Mouse (Mus musculus) layer of hippocampus, postnatal 14 days (tissue): ENCODE results near the gene Dlk1. TPM values are rescaled to one million over a fixed set of nuclear protein-coding genes. Genes with fewer than 3 reads are reported as not detected.
A peak's percentile ranks its signal among the peaks of the same experiment; 100 is the strongest.
"Not testable (repeated sequence)": the region's sequence is repeated elsewhere in the genome, so short reads cannot be mapped to it uniquely, and the experiment has no call there.

Experiments
- DNase-seq, 2 experiments: peaks; one replicate each; pipeline ENCODE4 v3.0.0; 2021 to 2022; ENCODE audit warnings: low spot score in 2 of 2, mixed read lengths in 1 of 2
- total RNA-seq, 2 experiments: library from RNA; stranded (reverse); gene quantifications; 2 replicates each; pipeline ENCODE4 v1.2.3; 2021

The Dlk1 gene
- total RNA-seq, 2 experiments from 2014 or later: 1.9 to 2.3 TPM

- no peak for DNase-seq
These were observed 14.2 kb upstream of the Dlk1 start for GRCm38 (mm10) chr12:109438383-109438782.

- no peak for DNase-seq
These were observed 12.6 kb upstream of the Dlk1 start for GRCm38 (mm10) chr12:109439974-109440373.

- DNase-seq: no peak
These were observed 11.3 kb upstream of the Dlk1 start for GRCm38 (mm10) chr12:109441366-109441765.

DNA sequence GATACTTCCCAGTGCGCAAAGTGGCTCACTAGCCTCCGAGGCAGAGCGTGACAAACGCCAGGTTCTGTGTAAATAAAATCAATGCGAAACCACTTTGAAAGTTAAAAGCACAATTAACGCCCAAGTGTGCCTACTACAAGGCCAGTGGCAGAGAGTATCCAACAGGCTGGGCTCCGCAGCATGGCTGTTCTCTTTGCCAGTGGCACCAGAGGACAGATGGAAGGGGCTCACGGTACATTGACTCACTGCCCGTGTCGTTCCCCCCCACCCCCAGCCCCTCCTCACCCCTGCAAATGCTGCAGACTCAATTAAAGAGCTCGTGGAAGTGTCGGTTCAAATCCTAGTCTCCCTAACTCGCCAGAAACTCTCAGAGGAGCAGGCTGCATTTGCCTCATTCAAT lies 10.5 kb upstream of the Dlk1 start:
- DNase-seq: no peak

GRCm38 (mm10) chr12:109443276-109443675 lies 9.3 kb upstream of the Dlk1 start:
- DNase-seq: peak in 1 of 2 experiments; percentile 72

DNA sequence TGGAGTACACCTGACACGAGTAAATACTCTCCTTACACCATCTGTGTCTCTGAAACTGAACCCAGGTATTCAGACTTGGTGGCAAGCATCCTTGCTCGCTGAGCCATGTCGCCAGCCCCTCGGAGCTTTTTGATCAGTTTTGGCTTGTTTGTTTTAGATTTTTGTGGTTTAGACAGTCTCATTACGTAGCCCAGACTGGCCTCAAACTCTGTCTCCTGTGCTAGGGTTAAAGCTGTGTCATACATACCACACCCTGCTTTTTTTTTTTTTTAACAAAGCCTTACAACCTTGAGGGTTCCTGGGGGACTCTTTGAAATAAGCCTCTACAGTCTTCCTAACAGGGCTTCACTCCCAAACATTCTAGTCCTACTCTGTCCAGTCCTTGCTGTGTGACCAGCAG lies 7.6 kb upstream of the Dlk1 start:
- DNase-seq: no peak

- DNase-seq: peak in 1 of 2 experiments; percentile 51
These were observed 7.0 kb upstream of the Dlk1 start for GRCm38 (mm10) chr12:109445499-109446235.

- no peak for DNase-seq
These were observed 6.2 kb upstream of the Dlk1 start for GRCm38 (mm10) chr12:109446236-109446941.

- DNase-seq: no peak
These were observed 2.9 kb upstream of the Dlk1 start for GRCm38 (mm10) chr12:109449421-109450411.

DNA sequence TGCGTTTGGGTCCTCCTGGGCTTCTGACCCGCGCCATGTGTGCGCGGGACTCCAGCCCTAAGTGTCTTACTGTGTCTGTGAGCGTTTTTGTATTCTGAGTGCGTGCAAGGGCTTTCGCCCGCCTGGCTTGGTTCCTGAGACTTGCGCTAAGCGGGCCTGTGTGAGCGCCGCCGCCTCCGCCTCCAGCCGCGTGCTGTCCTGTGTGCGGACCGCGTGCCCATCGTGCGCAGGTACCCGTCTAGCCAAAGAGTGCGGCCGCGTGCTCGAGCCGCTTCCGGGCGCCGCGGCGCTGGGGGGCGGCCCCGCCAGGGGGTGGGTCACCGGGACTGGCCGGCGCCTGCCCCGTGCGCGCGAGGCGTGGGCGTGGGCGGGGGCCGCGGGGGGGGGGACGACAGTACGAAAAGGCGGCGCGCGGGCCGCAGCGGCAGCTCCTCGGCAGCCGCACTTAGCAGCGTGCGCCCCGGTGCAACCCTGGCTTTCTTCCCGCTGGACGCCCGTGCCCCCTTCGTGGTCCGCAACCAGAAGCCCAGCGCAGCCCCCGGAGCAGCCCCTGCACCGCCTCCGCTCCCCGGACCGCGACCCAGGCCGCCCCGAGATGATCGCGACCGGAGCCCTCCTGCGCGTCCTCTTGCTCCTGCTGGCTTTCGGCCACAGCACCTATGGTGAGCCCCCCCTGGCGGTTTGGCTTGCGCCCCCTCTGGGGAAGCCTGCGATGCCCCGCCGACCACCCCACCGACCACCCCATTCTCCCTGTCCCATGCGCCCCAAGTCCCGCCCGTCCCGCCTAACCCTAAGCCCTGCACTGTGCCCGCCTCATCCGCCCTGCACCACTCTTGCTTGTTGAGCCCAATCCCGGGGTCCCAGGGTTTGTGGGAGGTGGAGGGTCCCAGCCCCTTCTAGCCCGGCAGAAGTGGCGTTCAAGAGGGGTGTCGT lies 708 bp downstream of the Dlk1 start:
- no peak for DNase-seq

GRCm38 (mm10) chr12:109454137-109454536 lies 1.5 kb downstream of the Dlk1 start:
- no peak for DNase-seq

GRCm38 (mm10) chr12:109456531-109457202 lies 4.0 kb downstream of the Dlk1 start:
- DNase-seq: no peak

DNA sequence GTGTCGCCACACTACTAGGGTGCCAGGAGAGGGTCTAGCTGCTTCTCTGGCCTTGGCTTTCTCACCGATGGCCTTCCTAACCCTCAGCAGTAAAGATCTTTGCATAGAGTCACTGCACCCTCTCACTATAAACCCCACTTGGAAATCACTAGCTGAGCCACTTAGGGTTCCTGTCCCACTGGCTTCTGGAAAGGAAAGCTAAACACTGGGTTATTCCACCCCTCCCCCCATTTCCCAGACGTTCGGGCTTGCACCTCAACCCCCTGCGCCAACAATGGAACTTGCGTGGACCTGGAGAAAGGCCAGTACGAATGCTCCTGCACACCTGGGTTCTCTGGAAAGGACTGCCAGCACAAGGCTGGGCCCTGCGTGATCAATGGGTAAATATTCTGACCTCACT lies 5.2 kb downstream of the Dlk1 start:
- no peak for DNase-seq

DNA sequence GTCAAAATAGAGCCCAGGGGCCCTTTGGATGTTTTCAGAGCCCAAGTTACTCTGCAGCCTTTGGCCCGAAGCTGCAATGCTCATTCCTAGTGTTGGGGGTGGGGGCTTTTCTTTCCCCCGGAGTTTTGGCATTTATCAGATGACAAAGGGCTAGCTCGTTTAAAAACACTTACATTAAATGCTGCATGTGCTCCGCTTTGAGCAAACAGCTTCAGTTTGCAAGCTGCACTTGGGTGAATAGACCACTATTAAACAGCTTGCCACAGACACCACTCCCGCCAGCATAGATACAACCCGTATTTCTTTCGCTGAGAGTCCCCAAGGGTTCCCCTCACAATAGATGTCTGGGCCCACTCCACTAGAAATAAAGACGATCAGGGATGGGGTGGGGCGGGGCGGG lies 6.3 kb downstream of the Dlk1 start:
- DNase-seq: no peak

GRCm38 (mm10) chr12:109459481-109460401 lies 7.1 kb downstream of the Dlk1 start:
- DNase-seq: no peak

- DNase-seq: no peak
These were observed 10.0 kb downstream of the Dlk1 start for GRCm38 (mm10) chr12:109462594-109462993.

- not testable (repeated sequence) for DNase-seq
These were observed 14.8 kb downstream of the Dlk1 start for GRCm38 (mm10) chr12:109467417-109467816.

DNA sequence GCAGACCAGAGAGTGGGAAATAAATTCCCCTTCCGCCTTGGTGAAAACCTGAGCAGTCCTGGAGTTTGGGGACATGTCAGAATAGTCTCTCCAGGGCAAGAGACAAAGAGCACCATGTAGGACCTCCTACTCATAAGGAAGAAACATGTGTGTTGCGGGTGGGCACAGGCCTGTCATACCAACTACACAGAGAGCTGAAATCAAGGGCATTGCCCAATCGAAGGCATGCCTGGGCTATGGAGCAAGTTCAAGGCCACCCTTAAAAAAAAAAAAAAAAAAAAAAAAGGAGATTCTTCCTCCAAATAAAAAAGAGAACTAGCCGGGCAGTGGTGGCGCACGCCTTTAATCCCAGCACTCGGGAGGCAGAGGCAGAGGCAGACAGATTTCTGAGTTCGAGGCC lies 17.2 kb downstream of the Dlk1 start:
- DNase-seq: no peak

DNA sequence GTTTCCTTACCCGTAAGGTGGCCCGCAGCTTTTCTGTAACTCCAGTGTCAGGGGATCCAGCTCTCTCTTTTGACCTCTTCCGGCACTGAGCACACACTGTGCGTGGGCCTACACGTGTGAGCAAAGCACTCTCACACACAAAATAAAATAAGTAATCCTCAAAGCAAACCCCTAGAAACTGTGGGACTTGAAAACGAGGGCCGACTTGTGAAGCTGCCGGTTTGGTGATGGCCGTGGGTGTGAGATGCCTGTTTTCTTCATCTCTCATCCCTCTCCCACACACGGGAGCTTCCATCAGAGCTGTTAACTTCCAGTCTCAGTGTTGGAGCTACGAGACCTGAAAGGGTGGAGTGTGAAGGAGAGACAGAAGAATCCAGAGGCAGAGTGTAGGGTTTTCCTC lies 20.0 kb downstream of the Dlk1 start:
- no peak for DNase-seq
